Mouse (Mus musculus): ENCODE results near the gene Fam149b. TPM values are rescaled to one million over a fixed set of nuclear protein-coding genes. Genes with fewer than 3 reads are reported as not detected.
"Not testable (repeated sequence)": the region's sequence is repeated elsewhere in the genome, so short reads cannot be mapped to it uniquely, and the experiment has no call there.

Fam149b gene
- 35.6 and 40.0 TPM in 2 replicates for total RNA-seq (2021)
- long read RNA-seq, experiment 1, full-length matches to known transcripts, result 19 of 73 reads
- long read RNA-seq, experiment 1, partial matches to known transcripts, result 9 of 73 reads
- long read RNA-seq, experiment 1, other reads (novel, unspliced or antisense), result 45 of 73 reads
- long read RNA-seq, experiment 2, full-length matches to known transcripts, result 13 of 63 reads
- long read RNA-seq, experiment 2, partial matches to known transcripts, result 14 of 63 reads
- long read RNA-seq, experiment 2, other reads (novel, unspliced or antisense), result 36 of 63 reads

DNA sequence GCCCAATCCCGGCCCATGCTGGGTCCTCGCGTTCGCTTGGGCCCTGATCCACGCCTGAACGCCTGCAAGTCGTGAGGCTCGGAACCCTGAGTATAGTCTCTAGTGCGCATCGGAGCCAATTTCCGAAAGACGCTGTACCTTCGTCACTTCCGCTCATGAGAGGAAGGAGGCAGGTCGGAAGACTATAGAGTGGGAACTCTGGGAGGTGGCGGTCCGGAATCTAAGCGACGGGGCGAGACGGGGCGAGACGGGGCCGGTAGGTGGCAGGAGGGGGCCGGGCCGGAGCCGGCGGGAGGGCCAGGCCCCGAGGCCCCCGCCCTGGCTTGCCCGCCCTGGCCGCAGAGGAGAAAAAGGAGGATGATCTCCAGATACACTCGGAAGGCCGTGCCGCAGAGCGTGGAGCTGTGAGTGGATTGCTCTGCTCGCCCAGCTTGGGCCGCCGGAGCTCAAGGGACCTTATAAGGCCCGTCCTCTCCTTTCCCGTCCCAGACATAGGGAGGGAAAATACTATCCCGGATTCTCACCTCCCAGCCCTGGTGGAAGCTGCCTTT lies at the start of gene Fam149b, which contains the start of gene Ecd:
Fam149b (plus strand) TSS at position 172 of the 551 bp plus-strand sequence.
Ecd (minus strand) TSS at position 131 of the 551 bp plus-strand sequence.
- DNase-seq, result peak; percentile 95

DNA sequence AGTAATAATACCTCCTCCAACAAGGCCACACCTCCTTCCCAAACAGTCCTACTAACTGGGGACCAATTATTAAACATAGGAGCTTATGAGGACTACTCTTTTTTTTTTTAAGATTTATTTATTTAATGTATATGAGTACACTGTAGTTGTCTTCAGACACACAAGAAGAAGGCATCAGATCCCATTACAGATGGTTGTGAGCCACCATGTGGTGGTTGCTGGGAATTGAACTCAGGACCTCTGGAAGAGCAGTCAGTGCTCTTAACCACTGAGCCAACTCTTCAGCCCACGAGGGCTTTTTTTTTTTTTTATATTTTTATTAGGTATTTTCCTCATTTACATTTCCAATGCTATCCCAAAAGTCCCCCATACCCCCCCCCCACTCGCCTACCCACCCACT lies 42.9 kb upstream of the Fam149b start:
- not testable (repeated sequence) for DNase-seq

DNA sequence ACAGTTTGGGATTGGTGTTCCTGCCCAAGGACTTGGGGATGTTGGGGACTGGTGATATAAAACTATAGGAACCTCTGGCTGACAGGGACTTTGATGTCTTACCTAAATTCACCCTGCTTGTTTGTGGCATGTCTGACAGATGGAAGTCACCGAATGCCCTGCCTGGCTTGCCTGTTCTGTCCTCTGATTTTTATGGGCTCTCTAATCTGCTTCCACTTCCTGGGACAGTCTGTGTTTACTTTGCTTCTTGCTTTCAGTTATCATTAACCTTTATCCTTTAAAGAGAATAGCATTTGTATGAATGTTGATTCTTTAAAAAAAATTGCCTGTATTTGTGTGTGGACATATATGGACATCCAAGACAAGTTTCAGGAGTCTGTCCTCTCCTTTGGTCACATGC lies 32.8 kb upstream of the Fam149b start:
- no peak for DNase-seq

DNA sequence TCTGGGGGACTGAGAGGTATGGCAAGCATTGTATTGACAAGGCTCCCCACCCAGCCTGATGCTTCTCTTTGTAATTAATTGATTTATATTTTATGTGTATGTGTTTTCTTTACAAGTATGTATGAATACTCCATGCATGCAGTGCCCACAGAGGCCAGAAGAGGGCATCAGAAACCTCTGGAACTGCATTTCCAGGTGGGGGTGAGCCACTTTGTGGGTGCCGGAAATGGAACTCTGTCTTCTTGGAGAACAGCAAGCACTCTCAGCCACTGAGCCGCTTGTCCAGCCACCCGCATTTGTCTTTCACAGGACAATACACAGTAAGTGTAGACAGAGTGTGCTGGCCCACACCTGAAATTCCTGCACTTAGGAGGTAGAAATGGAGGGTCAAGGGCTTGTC lies 28.5 kb upstream of the Fam149b start:
- peak; percentile 70 for DNase-seq

DNA sequence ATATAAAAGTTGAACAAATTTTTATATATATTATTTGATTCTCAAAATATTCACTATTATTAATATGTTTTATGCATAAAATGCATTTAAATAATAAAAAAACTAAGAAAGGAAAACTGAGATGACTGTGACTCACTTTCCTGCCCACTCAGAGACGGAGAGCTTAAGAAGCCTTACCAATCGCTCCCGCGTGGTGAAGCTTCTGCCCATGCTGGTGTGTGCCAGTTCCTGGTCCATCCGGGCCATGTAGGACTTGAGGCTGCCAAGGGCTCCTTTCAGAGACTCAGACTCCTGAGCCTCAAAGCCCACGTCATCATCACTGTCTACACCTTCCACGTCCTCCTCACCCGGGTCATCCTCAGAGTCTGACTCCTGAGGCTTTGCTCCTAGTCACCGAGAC lies 23.8 kb upstream of the Fam149b start:
- no peak for DNase-seq

DNA sequence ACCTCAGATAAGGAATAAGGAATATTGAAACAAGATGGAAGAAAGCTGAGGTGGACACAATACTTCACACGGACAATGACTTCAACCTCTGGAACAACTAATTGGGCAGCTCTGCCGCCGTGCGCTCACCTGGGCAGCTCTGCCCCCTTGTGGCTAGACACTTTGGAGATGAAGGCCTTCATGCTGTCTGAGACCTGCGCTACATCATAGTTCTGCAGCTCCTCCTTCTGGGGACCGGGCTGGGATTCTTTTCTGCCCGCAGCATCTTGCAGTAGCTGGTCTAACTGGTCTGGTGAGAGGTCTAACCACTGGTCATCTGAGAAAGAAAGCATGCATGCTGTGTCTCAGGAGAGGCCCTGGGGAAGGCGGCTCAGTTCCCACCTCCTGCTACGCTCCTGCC lies 19.5 kb upstream of the Fam149b start:
- peak; percentile 18 for DNase-seq

DNA sequence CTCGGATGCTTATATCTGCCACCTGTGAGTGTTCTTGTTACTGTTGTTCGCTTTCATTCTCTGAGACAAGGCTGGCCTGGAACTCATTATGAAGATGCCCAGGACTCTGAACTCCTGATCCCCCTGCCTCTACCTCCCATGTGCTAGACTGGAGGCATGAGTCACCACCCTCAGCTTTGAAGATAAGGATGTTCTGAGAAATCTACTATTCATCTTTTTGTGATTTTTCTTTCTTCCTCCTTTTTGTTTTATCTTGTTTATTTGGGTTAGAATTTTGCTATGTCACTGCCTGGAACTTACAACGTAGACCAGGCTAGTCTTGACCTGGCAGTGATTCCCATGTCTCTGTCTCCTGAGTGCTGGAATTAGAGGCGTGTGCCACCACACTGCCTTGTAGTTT lies 16.6 kb upstream of the Fam149b start:
- no peak for DNase-seq

DNA sequence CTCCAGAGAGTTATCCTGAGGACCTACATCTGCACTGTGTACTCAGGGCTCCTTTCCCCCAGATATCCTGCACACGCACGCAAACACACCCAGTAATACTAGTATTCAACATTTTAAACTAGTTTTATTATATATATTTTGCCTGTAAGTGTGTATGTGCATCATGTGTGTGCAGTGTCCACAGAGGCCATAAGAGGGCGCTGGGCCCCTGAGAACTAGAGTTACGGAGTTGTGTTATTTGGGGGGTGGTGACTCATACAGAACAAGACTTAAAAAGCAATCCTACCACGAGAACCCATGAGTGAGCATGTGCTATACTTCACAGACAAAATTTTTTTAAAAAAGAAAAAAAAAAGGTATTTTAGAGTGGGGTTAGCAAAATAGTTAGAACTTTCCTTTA lies 8.5 kb upstream of the Fam149b start:
- DNase-seq, result no peak

DNA sequence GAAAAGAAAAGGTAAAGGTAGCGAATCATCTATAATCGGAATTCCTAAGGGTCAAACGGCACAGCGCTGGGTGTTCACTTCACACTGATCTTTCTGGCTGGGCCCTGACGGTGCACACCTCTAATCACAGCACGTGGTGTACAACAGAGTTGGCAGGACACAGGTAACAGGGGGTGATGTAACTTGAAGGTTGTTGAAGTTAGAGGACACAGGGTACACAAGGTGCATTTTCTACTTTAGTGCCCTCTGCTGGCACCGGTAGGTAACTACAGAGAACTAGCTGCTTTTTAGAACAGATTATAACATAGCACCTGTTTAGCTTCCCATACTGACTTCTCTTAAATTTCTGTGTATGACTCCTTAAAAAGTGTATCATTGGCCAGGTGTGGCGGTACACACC lies 7.8 kb upstream of the Fam149b start:
- peak; percentile 48 for DNase-seq

DNA sequence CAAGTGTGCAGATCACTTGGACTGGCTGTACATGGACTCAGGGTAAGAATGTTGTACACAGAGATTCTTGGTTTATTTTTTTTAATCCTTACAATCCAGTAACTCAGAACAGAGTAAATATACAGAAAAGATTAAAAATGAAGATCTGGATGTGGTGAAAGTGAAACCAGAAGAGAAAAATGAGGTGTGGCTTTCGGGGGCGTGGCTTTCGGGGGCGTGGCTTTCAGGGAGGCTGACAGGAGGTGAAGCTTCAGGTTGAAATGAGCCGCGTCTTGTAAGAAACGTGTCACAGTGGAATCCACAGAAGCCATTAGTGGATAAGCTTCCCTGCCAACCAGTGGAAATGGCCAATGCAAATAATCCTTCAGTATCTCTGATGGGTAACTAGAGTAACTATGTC lies 7.1 kb upstream of the Fam149b start:
- no peak for DNase-seq

DNA sequence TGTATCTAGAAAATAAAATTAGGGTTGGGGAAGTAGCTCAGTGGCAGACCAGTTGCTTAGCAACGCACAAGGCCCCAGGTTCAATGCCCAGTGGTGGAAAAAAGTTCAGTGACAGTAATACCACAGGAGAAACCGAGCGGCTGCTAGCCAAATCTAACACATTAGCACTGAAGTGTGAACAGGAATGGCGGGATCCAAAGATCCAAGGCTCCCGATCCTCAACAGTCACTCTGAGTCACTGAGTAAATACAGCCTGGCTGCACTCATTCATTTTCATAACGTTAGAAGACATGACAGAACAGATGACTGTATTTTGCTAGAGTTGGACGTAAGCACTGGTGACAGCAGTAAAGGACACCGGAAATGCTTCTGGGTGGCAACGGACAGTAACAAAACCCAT lies 2.1 kb upstream of the Fam149b start:
- peak; percentile 21 for DNase-seq

DNA sequence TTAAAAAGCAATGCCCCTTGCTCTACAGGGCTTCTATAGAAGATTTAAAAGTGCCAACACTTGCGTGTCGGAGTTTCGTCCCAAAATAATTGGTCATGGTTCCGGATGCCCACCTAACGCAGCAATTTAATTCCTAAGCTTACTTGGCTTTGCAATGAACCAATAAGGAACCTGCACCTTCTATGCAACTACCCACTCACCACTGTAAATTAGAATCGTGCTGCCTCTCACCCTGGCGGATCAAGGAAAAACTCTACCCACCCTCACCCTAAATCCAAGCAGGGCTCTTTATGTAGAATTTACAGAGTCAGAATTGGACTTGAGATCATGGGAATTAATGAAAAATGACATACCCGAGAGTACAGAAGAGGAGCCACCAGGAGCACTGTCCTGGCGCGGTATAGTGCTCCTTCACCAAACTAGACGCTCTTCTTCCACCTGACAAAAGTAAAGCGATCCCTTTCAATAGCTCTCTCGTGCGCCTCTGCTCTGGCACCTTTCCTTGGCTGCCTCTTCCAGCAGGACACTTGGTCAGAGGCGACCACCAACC lies 446 bp upstream of the Fam149b start:
- DNase-seq, result no peak

DNA sequence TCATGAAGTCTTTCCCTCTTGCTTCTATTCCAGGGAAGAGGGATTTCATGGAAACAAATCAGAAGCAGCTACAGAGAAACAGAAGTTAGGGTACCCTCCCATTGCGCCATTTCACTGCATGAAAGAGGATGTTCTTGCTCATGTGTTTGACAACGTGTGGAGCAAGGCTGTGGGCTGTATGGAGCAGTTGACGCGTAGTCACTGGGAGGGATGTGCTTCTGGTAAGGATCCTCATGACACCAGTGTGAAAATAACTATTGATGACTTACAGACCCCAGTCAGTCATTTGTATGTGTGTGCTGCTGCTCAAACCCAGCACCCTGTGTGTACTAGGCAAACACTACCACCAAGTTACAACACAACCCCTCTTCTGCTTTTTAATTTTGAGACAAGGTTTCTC lies 15.3 kb downstream of the Fam149b start:
- DNase-seq, result no peak

DNA sequence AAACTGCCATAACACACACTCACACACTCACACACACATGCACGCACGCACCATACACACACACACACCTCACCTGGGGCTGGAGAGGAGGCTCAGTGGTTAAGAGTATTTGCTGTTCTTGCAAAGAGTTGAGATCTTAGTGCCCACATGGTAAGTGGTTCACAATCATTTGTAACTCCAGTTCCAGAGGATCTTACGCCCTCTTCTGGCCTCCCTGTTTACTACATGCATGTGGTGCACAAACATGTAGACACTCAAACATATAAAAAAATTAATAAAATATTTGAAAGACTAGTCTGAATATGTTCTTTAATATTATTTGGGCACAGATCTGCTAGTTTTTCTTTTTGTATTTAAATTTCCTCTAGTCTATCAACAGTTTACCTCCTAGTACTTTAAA lies 20.3 kb downstream of the Fam149b start:
- no peak for DNase-seq

DNA sequence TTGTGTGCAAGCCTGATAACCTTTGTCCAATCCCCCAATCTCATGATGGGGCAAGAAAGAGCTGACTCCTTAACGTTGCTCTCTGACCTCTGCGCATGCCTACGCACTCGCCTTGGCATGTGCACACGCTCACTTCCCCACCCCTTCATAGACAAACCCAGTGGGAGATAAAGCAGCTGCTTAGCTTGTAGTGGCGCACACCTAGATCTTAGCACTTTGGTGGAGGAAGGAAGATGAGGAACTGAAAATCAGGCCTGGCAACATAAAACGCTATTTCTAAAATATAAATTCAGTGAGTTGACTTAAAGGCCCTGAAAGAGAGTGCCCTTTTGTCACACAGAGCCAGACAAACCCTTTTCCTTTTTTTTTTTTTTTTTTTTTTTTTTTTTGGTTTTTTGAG lies 22.8 kb downstream of the Fam149b start:
- no peak for DNase-seq

DNA sequence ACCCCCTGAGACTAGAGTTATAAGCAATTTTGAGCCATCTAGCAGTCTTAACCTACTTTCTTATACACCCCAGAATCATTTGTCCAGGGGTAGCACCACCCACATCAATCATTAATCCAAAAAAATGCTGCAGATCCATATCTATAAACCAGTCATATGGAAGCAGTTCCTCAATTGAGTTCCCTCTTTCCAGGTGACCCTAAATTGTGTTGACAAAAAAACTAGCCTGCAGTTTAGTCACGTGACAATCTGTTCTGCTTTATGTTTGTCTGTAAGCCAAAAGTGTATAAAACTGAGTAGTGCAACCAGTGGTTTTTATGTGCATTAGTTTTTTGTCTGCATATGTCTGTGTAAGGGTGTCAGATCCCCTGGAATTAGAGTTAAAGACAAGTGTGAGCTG lies 23.9 kb downstream of the Fam149b start:
- DNase-seq, result no peak

DNA sequence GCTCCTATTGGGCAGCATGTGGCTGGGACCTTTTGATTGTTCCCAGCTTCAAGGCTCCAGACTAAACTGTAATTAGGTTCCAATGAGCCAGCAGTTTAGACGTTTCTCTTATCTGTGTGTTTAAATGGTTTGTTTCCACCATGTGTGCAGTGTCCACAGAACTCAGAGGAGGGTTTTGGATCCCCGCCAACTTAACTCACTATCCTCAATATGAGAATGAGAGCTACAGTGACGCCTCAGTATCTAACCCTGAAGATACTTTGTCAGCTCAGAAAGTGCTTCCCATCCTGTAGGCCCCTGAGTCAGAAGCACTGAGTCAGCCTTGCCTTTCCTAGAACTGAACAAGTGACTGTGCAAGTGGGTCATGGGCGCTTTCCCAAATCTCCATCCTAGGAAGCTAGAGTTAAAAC lies 29.2 kb downstream of the Fam149b start:
- peak; percentile 76 for DNase-seq

DNA sequence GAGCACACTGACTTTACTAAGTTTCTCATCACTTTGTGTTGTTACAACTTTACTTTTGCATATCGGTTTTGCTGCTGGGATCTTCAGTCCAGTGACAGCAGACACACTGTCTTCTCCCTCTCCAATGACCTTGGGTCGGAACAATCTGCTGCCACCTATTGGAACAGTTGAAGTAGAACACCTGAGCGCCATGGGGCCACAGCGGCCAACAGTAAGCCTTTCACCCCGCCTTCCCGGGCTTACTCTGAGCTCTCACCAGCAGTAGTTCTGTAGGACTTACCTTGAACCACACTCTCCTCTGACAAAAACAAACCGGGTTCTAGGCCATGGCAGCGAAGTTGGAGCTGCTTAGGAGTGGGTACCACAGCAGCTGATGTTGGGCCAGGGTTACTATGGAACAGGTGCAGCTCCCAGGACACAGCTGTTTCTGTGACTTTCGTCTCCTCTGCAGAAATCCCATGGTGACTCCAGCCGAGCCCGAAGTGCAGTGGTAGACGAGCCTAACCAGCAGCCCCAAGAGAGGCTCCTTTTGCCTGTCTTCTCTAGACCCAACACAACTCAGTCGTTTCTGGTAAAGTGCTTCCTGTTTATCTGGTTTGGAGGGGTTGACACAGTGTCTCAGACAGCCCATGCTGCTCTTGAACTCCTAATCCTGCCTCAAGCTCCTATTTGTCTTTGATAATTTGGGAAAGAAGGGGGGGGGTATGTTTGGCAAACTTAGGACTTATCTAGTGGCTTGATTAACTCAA lies 30.5 kb downstream of the Fam149b start:
- peak; percentile 83 for DNase-seq

DNA sequence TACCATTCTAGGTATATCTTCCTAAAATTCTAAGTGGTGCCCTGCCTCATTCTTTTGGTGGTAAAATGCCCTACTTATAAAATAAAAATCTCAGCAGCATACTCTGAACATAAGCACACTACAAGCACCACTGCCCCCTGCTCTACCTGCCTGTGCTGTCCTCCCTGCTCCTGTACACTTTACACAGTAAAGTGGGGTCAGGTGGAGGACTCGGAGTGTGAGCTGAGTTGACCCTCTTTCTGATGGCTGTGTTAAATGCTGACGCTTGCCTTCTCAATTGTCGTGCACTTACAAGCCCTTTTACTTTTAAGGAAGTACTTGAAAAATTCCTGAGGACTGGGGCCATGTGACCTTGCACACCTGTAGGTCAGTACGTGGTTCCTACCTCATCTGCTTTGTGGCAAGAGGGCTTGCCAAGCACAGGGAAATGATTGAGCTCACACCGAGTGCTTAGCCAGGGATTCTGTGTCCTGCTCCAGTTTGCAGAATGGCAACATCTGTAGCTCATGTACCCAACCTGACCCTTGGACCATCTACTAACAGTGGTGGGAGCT lies 31.2 kb downstream of the Fam149b start:
- DNase-seq, result no peak

DNA sequence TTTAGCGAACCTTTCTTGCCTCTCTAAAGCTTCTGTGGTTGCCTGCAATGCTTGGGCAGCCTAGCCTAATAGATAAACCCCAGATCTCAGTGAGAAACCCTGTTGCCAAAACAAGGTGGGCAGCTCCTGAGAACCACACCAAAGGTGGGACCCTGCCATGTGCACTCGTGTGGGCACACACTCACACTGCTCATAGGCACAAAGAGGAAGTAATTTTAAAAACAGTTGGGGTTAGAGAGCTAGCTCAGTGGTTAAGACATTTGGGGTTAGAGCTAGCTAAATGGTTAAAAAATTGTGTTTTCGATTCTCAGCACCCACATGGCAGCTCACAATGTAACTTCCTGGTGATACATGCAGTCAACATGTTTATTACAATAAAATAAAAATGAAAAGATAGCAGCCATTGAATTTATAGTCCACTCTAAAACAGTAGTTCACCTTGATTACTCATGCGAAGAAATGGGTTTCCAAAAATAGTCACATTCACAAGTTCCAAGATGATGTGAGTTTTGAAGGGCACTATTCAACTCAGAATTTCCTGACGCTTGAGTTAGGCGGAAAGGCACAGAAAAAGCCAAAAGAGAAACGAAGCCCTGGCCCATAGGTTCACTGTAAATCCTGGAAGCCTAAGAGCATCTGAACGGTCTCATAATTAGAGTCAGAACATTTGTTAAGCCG lies 31.9 kb downstream of the Fam149b start:
- no peak for DNase-seq

DNA sequence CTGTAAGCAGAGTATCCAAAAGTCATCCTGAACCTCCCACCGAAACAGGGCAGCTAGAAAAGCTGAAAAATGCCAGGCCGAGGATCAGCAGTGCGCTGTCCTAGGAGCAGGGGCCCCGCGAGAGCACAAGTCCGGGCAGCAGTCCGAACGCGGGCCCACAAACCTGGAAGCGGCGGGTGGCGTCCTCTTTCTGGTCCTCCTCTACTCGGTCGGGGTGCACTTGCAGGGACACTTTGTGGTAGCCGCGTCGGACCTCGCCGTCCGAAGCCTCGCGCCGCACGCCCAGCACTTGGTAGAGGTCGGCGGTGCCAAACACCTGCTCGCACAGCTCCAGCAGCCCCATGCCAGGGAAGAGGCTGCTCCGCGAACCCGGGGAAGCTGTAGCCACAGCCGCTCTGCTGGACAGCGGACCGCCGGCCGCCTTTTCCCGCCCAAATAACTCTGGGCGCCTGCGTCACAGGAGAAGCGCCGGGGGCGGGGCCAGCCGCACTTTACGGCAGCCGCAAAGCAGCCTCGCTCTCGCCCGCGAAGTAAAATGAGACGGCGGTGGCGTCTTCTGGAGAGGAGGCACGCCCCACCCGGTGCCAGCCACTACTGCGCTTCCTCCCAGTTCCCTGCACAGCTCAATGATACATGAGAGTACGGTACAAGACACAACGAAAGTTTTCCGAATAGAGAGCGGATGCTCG lies 40.6 kb downstream of the Fam149b start, which contains the start of gene Dnajc9:
Dnajc9 (minus strand) TSS at position 470 of the 689 bp plus-strand sequence.
- DNase-seq, result peak; percentile 97
